Mouse (Mus musculus): ENCODE data around the gene Hist1h2ab. TPM values are rescaled to one million over a fixed set of nuclear protein-coding genes. Genes with fewer than 3 reads are reported as not detected.

The Hist1h2ab gene
- total RNA-seq, 2 experiments from 2014 or later, result 19.9 to 21.0 TPM

- peak overlapping the region; percentile 83 for H3K4me3 ChIP-seq
- DNase-seq (ENCODE audit: extremely low spot score in 1 of 2, low spot score in 2 of 2), result no peak
- peak overlapping the region; percentile 88 for H3K27ac ChIP-seq
- intact Hi-C loops (cut with DNase I), result loop anchor here (5.0 to 10.0 kb wide), 3 partner anchors 118 to 1698 kb away; partner anchors contain the start of genes Hist1h1e, Hist1h2ag, Hist1h2be and Hist1h2bj
- TF ChIP-seq CTCF (IDR thresholded peaks at IDR 0.05), result no peak
Observed at GRCm38 (mm10) chr13:23739922-23740252, 11.0 kb upstream of the Hist1h2ab start.

- DNase-seq (ENCODE audit: extremely low spot score in 1 of 2, low spot score in 2 of 2), result no peak
- no peak for TF ChIP-seq CTCF (IDR thresholded peaks at IDR 0.05)
- intact Hi-C loops (cut with DNase I), result loop anchor here (10.0 kb wide), 1 partner anchor 306 kb away; no protein-coding TSS in a partner anchor
Observed at GRCm38 (mm10) chr13:23740256-23740840, 10.6 kb upstream of the Hist1h2ab start.

GRCm38 (mm10) chr13:23740910-23741309, 10.0 kb upstream of the Hist1h2ab start:
- DNase-seq (ENCODE audit: extremely low spot score in 1 of 2, low spot score in 2 of 2), result no peak
- no peak for TF ChIP-seq CTCF (IDR thresholded peaks at IDR 0.05)
- H3K27ac ChIP-seq, result no peak overlapping the region
- intact Hi-C loops (cut with DNase I), result loop anchor here (10.0 kb wide), 1 partner anchor 306 kb away; no protein-coding TSS in a partner anchor
- no peak overlapping the region for H3K4me3 ChIP-seq

More at GRCm38 (mm10) chr13:23740256-23740840, 10.6 kb upstream of the Hist1h2ab start:
- Histone ChIP-seq H3K27ac (peak overlapping the region; percentile 88), H3K4me3 (peak overlapping the region; percentile 83)

GRCm38 (mm10) chr13:23742007-23742406, 8.9 kb upstream of the Hist1h2ab start:
- TF ChIP-seq CTCF (IDR thresholded peaks at IDR 0.05), result no peak
- no peak overlapping the region for H3K4me3 ChIP-seq
- intact Hi-C loops (cut with DNase I), result loop anchor here (10.0 kb wide), 1 partner anchor 307 kb away; no protein-coding TSS in a partner anchor
- H3K27ac ChIP-seq, result no peak overlapping the region
- DNase-seq (ENCODE audit: extremely low spot score in 1 of 2, low spot score in 2 of 2), result no peak

- intact Hi-C loops (cut with DNase I), result loop anchor here (10.0 kb wide), 1 partner anchor 308 kb away; no protein-coding TSS in a partner anchor
- H3K27ac ChIP-seq, result no peak overlapping the region
- no peak for TF ChIP-seq CTCF (IDR thresholded peaks at IDR 0.05)
Observed at GRCm38 (mm10) chr13:23743215-23743614, 7.7 kb upstream of the Hist1h2ab start.

GRCm38 (mm10) chr13:23743963-23744362, 7.0 kb upstream of the Hist1h2ab start:
- DNase-seq (ENCODE audit: extremely low spot score in 1 of 2, low spot score in 2 of 2), result no peak
- intact Hi-C loops (cut with DNase I), result loop anchor here (10.0 kb wide), 1 partner anchor 309 kb away; no protein-coding TSS in a partner anchor
- TF ChIP-seq CTCF (IDR thresholded peaks at IDR 0.05), result no peak
- no peak overlapping the region for H3K4me3 ChIP-seq
- H3K27ac ChIP-seq, result no peak overlapping the region

More at GRCm38 (mm10) chr13:23743215-23743614, 7.7 kb upstream of the Hist1h2ab start:
- H3K4me3 ChIP-seq, result no peak overlapping the region
- no peak for DNase-seq (ENCODE audit: extremely low spot score in 1 of 2, low spot score in 2 of 2)

GRCm38 (mm10) chr13:23744421-23745380, 6.2 kb upstream of the Hist1h2ab start:
- H3K4me3 ChIP-seq, result no peak overlapping the region; the same call in 1 of the 2 replicates
- DNase-seq (ENCODE audit: extremely low spot score in 1 of 2, low spot score in 2 of 2), result no peak
- intact Hi-C loops (cut with DNase I), result loop anchor here (10.0 kb wide), 1 partner anchor 310 kb away; no protein-coding TSS in a partner anchor
- no peak for TF ChIP-seq CTCF (IDR thresholded peaks at IDR 0.05)
- H3K27ac ChIP-seq, result no peak overlapping the region

- peak; percentile 81 to 84 for DNase-seq (ENCODE audit: extremely low spot score in 1 of 2, low spot score in 2 of 2)
- peak within 1 kb of the TSS; percentile 98 for H3K27ac ChIP-seq
- peak; percentile 5; the same call in 1 of the 2 replicates for TF ChIP-seq CTCF (IDR thresholded peaks at IDR 0.05)
- H3K4me3 ChIP-seq, result peak within 1 kb of the TSS; percentile 55
- intact Hi-C loops (cut with DNase I), result loop anchor here (2.0 to 10.0 kb wide), 2 partner anchors 163 to 311 kb away; no protein-coding TSS in a partner anchor
Observed at GRCm38 (mm10) chr13:23745381-23746161, 5.4 kb upstream of the Hist1h2ab start, which contains the start of gene Hist1h3c. Gene Hist1h3c, minus strand, starts transcription at chr13:23745602.

GRCm38 (mm10) chr13:23746201-23747080, 4.5 kb upstream of the Hist1h2ab start, which contains the start of gene Hist1h2bb:
Gene Hist1h2bb, plus strand, starts transcription at chr13:23746734.
- Histone ChIP-seq H3K4me3 (peak within 1 kb of the TSS; percentile 55), H3K27ac (peak within 1 kb of the TSS; percentile 98)
- DNase-seq (ENCODE audit: extremely low spot score in 1 of 2, low spot score in 2 of 2), result peak; percentile 66
- intact Hi-C loops (cut with DNase I), result loop anchor here (2.0 to 10.0 kb wide), 2 partner anchors 164 to 312 kb away; no protein-coding TSS in a partner anchor

Data from left cerebral cortex, adult 2 months (tissue).